Mouse (Mus musculus) layer of hippocampus, adult 9-11 months (tissue): Measurements from ENCODE around the gene E030030I06Rik.
A peak's percentile ranks its signal among the peaks of the same experiment; 100 is the strongest.
"Not testable (repeated sequence)": the region's sequence is repeated elsewhere in the genome, so short reads cannot be mapped to it uniquely, and the experiment has no call there.

ENCODE experiments used
- DNase-seq: peaks from one replicate; pipeline ENCODE4 v3.0.0; 2022

E030030I06Rik gene

GRCm38 (mm10) chr10:22149073-22149690, at the start of gene E030030I06Rik:
Gene E030030I06Rik, minus strand, starts transcription at chr10:22149270.
- DNase-seq: no peak

- not testable (repeated sequence) for DNase-seq
Observed at GRCm38 (mm10) chr10:22191035-22191434, 42.0 kb upstream of the E030030I06Rik start.

DNA sequence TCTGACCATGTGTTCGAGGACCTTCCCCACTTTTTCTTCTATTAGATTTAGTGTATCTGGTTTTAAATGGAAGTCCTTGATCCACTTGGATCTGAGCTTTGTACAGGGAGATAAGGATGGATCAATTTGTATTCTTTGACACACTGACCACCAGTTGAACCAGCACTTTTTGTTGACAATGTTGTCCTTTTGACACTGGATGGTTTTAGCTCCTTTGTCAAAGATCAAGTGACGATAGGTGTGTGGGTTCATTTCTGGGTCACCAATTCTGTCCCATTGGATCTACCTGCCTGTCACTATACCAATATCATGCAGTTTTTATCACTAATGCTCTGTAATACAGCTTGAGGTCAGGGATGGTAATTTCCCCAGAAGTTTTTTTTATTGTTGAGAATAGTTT, 27.4 kb upstream of the E030030I06Rik start:
- not testable (repeated sequence) for DNase-seq

- not testable (repeated sequence) for DNase-seq
Observed at GRCm38 (mm10) chr10:22174190-22174487, 25.1 kb upstream of the E030030I06Rik start.

GRCm38 (mm10) chr10:22173335-22174189, 24.5 kb upstream of the E030030I06Rik start:
- not testable (repeated sequence) for DNase-seq

- not testable (repeated sequence) for DNase-seq
Observed at GRCm38 (mm10) chr10:22172431-22173334, 23.6 kb upstream of the E030030I06Rik start.

DNA sequence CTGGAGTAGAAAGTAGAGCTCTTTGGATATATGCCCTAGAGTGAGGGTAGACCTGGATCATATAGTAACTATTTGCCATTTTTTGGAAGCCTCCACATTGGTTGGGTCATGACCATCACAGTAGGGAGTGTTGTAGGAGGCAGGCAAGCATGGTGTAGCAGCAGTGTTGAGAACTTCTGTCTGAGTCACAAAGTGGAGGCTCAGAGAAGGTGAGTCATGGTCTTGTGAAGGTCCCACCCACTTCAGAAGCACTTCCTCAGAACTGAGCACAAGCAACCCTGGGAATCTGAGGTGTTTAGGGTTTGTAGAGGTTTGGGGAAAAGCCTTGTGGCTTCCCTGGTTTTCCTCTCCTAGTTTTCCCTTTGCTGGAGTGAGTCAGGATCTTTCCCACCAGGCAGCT, 20.0 kb upstream of the E030030I06Rik start:
- not testable (repeated sequence) for DNase-seq

GRCm38 (mm10) chr10:22167061-22167460, 18.0 kb upstream of the E030030I06Rik start:
- DNase-seq: not testable (repeated sequence)

- DNase-seq: not testable (repeated sequence)
Observed at GRCm38 (mm10) chr10:22166025-22166424, 17.0 kb upstream of the E030030I06Rik start.

DNA sequence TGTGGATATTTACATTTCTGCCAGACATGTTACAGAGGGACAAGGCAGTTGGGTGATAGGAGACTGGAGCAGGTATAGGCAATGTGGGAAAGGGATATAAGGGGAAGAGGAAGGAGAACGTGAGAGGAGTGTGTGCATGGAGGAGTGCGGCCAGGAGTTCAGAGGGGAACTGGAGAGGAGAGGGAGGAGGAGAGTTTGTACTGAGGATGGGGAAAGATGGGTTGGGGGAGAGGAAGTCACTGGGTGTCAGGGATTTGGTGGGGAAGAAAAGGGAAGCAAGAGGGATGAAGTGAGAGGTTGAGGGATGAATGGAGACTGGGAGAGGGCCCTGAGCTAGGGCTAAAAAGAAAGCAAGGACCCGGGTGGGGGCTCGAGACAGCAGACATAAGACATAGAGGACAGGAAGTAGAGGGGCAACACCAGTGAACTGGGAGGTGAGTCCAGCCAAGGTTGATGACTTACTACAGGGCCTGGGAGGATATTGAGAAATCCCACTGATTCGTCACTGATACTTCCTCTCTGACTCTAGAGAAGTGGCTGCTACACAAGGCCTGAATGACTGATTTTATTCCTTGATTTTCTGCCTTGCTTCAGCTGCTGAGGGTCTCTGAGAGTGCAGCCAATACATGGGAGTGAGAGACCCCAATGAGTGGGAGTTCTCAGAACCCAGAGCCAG, 16.4 kb upstream of the E030030I06Rik start:
- not testable (repeated sequence) for DNase-seq

DNA sequence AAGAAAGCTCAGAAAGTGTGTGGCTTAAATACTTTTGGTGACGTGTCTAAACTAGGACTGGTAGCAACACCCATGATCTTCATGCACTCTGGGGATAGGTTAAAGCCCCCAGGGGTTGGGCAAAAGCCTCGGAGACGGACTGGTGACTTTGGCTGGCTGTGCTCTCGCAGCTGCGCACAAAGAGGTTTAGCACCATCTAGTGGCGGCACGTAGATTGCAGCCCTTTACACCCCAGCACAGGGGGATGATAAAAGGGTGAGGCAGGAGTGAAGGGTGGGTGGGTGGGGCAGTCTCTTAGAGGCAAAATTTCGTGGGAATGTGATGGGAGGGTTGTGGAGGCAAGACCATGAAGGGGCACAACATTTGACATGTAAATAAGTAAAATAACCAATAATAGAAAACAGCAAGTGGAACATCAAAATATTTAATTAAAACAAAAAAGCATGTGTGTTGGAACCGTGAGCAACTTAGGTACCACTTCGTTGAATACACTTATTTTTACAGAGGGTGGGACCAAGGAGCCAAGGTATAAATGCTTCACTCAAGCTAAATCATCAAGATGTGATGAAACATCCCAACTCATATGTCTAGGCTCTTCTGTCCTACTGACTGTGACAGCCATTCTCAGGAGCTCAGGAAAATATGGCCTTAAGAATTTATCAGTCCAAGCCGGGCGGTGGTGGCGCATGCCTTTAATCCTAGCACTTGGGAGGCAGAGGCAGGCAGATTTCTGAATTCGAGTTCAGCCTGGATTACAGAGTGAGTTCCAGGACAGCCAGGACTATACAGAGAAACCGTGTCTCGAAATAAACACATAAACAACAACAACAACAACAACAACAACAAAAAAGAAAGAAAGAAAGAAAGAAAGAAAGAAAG, 14.9 kb upstream of the E030030I06Rik start:
- DNase-seq: peak; percentile 36

GRCm38 (mm10) chr10:22163279-22163678, 14.2 kb upstream of the E030030I06Rik start:
- not testable (repeated sequence) for DNase-seq

DNA sequence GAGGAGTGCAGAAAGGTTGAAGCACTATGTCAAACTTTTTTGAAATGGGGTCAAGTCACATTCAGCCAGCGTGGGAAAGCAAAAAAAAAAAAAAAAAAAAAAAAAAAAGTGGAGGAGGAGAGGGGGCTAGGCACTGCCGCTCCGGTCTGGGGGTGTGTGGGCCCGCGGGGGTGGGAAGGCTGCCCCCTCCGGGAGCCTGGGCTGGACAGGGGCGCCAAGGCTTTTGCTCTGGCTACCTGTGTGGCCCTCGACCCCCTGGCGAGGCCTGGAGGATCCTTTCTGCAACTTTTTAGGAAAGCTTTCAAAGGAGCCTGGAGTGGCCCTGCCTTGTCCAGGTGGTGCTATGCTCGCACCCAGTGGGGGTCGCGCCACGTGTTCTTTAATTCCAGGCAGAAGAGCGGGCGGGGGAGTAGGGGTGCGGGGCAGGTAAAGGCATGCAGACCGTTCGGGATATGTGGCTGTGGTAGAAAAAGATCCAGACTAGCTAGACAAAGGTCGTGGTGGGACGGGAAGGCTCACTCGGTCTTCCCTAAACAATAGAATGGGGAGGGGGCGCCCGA, 10.6 kb upstream of the E030030I06Rik start:
- no peak for DNase-seq

GRCm38 (mm10) chr10:22159131-22159561, 10.1 kb upstream of the E030030I06Rik start:
- no peak for DNase-seq

GRCm38 (mm10) chr10:22158310-22158999, 9.4 kb upstream of the E030030I06Rik start, which contains the start of the genes Raet1e and H60b:
Gene Raet1e, plus strand, starts transcription at chr10:22158569.
Gene H60b, plus strand, starts transcription at chr10:22158586.
- DNase-seq: not testable (repeated sequence)

- no peak for DNase-seq
Observed at GRCm38 (mm10) chr10:22154871-22155799, 6.1 kb upstream of the E030030I06Rik start.

DNA sequence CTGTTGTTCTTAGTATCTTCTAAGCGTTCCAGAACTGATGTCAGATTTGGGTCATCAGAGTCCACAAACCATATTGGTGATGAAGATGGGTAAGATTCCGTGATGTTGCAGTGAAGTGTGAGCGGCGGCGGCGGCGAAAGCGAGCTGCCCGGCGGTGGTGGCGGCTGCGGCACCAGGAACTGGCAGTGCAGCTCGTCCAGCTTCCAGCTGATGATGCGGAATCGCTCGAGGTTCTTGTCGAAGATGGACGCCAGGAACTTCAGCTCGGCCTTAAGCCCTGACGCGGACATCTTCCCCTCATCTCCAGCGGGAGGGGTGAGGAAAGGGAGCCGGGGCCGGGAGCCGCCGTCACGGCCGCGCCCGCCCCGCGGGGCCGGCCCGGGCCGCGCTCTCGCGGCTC, 5.1 kb upstream of the E030030I06Rik start:
- not testable (repeated sequence) for DNase-seq

DNA sequence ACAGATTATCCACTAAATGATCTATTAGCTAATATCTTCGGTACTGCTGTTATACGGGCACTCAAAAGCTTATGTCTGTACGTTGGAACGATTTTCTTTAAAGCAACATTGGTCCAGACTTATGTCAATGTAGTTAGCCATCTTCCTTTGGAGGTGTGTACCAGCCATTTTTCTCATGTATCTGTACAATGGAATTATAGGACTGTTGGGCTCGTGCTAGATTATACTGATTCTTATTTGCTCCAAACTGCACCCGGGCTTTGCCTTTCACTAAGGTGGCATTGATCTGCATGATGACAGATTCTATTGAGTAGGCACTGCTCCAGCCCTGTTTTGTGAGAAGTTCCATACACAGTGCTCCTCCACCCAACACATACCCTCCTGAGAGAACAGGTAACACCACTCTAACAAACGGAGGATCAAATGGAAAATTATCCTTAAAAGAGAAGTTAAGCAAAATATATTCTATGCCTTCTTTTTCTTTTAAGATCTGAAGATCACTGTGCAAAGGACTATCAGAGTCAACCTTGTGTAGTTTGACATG, 4.1 kb upstream of the E030030I06Rik start:
- DNase-seq: not testable (repeated sequence)
